Mouse (Mus musculus) kidney, postnatal 10 days (tissue): Measurements from ENCODE around the gene Zfand3.

Source experiments
- DNase-seq: peaks from one replicate; pipeline ENCODE4 v3.0.0; 2021; ENCODE audit warnings: mixed read lengths

Gene Zfand3

DNA sequence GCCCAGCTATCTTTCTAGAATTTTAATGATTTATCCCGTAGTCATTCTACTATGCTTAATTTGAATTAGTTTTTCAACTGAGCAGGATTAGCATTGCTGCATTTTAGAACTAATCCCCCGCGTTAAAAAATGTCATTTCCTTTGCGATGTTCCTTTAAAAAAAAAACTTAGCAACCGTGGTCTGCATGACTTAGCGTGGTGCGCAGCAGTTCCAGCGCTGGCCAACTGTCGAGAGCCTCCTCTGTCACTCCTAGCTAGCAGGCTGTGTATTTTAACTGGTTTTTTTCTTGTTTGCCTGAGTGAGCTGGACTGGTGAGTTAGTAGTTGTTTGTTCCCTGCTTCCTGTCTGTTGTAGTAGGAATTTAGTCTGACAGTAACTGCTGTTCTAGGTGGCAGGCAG lies 48.9 kb downstream of the Zfand3 start:
- peak; percentile 37 for DNase-seq

DNA sequence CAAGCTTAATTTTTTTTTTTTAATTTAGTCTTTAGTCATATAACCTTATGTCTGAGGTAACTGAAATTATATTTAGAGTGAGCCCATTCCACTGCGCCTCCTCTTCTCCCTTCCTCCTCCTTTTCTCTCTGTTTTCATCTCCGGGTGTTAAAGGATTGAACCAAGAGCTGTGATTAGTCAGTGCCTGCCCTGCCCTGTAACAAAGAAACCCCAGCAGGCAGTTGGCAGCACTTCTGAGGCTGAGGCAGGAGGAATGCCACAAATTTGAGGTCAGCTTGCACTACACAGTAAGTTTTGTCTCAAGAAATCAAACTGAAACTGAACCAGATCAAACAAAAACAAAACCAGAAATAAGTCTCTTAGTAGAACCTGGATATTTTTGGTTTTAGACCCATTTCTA lies 49.3 kb downstream of the Zfand3 start:
- DNase-seq, result no peak

DNA sequence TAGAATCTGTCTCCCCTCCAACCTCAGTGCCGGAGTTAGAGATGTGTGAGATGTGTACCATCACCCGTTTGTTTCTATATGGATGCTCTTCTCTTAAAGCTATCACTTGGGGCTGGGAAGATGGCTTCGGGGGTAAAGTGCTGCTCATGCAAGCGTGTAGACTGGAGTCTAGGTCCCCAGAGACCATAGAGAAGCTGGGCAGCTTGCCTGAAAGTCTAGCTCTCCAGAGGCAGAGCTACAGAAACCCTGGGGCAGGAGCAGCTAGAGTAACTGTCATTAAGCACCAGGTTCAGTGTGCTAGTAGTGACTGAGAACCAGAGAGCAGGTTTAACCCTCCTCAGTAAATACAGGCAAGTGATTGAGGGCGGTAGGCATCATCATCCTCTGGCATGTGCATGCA lies 51.7 kb downstream of the Zfand3 start:
- peak; percentile 55 for DNase-seq

DNA sequence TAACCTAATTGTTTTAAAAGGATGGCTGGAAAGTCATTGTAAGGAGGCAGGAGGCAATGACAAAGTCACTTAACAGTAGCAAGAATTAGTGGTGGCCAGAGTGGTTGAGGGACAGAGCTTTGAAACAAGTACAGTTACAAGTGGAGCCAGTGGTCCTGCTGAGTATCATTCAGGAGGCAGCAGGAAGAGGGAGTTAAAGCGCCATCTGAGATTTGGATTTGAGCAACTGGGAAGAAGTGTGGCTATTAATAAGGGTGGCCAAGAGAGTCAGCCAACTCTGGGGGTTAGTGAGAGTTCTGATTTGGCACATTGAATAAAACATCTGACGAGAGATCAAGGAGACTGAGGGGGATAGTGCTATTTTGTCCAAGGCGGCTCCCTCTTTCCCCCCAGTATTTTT lies 54.1 kb downstream of the Zfand3 start:
- no peak for DNase-seq

DNA sequence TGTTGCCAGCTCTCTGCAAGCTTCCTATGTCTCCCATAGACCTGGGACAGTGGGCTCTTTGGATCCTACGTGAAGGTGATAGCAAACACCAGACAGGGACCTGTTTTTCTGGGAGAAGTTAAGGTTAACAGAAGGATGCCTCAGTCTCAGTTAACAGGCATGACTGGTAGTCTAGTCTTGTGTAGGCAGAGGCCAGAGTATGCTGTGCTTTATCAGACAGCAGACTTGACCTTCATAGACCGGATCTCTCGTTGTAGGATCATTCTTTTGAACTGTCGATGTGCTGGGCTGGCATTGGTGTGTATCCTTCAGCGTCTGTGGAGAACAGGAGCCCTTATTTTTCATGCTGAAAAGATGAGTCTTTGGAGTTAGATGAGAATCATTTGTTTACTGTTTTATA lies 54.5 kb downstream of the Zfand3 start:
- no peak for DNase-seq

DNA sequence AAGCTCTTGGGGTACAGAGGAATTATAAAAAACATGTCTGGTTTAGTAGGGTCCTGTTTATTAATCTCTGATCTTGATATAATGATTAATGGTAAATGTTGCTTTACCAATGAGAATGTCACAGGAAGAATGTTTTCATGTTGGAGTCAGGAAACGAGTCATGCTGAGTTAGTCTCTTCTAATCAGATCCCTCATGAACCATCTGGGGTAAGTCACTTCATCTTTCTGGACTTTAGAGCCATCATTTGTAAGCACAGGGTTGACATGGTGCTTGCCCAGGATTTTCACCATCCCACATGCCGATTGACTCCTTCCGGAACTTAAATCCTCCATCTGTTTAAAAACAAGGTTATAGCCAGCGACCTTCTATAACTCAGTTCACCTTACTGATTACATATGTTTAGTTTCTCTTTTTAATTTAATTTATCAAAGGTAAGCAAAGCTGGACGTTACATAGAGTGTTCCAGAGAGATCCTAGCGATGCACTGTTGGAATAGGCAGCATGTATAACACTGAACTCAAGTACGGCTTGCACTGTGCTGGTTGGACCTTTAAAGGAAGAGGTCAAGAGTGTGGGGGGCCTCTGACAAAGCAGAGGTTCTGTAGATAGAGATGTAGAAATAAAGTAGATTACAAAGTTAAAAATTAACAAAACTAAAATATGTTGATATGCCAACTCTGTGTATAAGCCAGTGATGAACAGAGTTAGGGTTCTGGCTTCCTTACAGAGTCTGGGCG lies 56.7 kb downstream of the Zfand3 start:
- no peak for DNase-seq

DNA sequence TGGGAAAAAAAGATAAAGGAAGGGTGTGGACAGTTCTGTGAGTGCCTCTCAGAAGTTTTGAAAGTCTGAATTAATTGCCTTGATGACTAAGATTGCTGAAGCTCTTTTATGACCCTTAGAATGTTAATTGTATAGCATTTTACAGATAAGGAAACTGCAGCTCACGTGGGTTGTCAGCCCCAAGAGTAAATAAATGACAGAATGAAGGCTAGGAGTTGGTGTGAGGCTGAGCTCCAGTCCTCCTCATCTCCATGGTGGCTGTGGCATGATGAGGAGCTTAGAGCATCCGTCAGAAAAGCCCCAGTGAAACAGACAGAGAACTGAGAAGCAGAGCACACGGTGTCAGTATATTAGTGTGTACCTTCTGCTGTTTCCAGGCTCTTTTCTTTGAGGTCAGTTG lies 59.3 kb downstream of the Zfand3 start:
- no peak for DNase-seq

DNA sequence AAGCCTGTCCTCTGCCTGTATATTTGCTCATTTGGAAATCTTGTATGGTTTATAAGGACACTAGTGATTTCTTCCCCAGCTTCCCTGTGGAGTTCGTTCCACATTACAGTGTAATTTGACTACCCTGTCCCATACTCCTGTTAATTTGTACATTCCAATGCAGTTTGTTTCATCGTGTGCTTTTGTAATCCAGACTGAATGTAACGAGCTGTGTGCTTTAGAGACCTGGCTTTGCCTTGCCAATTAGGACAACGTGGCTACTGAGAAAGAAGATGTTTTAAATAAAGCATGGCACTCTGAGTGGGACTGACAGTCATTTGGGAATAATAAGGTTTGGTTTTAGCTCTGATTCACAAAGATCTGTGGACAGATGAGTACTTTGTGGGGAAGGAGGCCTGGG lies 60.2 kb downstream of the Zfand3 start:
- DNase-seq, result no peak

DNA sequence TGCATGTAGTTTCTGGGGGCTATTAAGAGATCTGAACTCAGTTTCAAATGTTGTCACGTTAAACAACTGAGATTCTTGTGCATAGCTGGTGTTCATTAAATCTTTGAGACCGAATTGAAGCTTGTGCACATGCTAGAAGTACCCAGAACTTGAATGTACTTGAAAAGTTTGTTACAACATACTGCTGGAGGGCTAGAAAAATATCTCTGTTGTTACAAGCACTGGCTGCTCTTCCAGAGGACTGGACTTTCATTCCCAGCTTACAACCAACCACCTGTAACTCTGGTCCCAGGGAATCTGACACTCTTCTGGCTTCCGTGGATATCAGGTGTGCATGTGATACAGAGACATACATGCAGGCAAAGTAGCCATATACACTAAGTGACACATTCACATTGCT lies 65.2 kb downstream of the Zfand3 start:
- DNase-seq, result no peak

DNA sequence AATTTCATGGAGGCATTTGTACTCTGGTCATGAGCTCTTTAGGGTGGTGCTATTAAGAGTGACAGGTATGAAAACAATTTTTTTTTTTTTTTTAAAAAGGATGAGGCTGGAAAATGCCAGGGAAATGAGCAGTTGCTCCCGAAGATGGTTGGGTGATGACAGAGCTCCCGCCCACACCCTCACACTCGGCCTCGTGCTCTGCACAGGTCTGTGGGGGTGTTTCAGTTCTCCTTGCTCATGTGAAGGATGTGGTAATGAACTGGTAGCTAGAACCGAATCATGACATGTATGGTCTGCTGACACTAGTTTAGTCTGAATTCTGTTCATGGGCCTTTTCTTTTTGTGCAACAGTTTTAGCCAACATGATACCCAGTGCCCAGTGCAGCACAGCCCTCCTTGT lies 66.1 kb downstream of the Zfand3 start:
- DNase-seq, result no peak

DNA sequence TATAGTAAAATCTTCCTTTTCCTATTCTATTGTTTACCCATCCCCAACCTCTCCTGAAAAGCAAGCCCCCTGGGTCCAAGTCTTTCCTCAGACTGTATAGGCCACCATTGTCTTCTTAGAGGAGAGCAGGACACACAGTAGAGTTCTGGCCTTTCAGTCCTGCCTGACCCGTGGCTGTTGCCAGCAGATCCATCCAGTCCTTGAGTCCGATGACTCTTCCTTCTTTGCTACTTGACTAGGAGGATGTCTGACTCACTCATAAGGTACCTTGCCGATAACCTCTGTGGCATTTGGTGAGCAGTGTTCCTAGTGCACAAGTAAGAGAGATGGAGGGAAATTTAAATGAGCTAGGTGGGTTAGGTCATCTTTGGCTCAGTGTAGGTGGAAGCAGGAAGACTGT lies 68.1 kb downstream of the Zfand3 start:
- DNase-seq, result no peak

DNA sequence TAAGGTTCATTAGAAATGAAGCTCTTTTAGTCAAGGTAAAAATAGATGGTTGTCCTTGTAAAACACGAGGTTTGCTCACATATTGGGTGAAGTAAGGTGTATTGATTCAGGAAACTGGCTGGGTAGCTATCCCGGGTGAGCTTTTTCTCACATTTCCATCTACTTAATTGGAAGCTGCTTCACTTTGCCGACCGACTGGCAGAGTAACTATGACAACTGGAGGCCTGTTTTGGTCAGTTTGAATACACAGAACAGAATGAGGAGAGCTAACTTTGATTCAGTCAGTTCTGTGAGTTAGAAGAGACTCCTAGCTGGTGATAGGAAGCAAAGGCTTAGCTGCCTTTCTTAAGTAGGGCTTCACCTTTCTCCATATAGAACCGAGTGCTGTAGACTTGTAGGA lies 71.4 kb downstream of the Zfand3 start:
- DNase-seq, result no peak

DNA sequence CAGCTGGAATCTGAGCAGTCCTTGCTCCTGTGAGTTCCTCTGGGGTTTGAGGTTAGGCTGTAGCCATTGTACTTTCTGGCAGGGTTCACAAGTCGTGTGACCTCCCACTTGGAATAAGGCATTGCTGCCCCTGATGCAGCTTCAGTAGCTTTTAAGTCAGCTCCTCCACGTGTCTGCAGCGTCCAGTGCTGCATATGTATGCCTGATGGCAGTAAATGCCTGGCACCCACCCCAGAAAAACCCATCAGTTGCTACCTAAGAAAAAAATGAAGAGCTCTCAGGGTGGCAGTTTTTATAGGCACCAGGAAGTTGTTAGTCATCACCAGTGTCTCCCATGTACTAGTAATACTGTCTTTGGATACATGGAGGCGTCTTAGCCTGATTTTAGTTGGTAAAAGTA lies 79.5 kb downstream of the Zfand3 start:
- no peak for DNase-seq

DNA sequence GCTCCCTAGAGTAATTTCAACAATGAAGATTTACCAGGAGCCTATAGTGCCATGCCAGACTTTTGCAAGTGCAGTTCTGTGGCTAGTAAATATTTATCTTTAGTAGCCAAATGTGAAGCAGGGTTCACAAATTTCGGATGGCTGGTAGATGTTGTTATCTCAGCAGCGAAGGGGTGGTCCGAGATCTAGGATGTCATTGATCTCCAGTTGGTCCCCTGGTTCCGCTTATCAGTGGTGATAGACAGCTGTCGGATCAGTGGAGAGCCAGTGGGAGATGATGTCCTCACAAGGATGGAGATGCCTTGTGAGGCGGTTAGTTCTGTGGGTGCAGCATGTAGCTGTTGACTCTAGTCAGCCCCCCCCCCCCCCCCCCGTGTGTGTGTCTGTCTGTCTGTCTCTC lies 82.2 kb downstream of the Zfand3 start:
- no peak for DNase-seq

DNA sequence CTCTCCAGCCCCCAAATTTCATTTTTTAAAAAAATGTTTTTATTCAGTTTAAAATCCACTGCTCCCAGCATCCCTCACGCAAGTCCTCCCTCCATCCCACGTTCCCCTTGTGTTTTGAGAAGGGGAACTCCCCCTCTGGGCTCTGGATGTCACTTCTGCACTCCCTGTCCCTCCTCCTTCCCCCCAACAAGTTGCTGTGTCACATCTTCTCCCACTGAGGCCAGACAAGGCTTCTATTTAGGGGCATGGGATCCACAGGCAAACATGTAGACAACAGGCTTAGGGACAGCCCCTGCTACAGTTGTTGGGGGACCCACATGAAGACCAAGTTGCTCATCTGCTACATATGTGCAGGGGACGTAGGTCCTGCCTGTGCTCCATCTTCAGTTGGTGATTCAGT lies 83.9 kb downstream of the Zfand3 start:
- no peak for DNase-seq

DNA sequence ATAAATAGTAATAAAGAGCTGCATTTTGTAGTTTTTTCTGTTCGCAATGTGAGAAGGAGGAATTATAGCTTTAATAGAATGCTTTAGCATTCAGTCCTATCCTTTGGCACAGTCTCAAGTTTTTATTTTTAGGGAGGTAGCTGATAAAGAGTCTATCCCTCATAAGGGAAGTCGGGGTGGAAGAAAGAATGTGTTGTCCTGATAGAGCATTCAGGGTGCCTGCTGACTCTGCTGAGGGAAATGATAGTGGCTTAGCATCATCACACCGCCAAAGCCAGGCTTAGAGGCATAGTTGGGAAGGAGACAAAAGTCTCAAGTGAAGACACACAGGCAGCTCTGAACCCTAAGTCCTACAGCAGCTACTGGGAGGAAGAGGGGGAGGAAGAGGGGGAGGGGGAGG lies 85.9 kb downstream of the Zfand3 start:
- no peak for DNase-seq

DNA sequence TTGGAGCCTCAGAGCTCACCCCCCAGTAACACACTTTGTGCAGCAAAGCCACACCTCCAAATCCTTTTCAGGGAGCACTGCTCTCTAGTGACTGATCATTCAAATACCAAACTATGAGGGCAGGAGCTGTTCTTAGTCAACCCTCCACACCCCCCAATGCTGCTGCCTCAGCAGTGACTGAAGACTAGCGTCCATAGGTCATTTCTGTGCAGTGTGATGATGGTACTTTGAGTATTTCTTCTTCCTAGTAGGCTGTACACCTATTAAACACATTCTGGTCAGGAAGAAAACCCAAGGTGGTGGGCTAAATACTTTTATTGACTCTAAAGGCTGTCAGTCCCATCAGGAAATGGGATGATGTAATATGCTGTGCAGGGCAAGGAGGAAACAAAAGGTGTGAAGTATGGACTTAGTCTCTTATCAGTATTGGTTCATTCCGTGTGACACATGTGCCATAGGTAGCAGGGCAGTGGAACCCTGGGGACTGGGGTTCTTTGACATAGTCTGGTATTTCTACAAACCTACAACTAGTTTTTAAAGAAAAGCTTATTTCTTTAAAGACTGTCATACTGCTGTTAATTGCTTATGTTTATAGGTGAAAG lies 88.7 kb downstream of the Zfand3 start:
- no peak for DNase-seq

DNA sequence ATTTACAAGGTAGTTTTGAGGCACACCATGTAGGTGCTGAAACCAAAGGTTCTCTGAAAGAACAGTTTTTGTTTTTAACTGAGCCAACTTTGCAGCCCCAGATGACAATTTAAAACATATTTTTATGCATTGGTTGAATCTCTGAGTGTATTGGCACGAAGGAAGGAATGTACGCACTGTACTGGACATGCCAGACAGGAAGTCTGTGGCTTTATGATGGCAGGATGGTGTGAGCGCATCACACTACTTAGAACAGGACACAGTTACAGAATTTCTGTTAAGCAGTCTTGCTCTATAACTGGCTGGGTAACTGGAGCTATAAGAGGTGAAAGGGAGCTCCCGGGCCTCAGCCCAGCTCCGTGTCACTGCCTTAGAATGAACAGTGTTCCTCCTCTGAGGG lies 92.6 kb downstream of the Zfand3 start:
- no peak for DNase-seq

DNA sequence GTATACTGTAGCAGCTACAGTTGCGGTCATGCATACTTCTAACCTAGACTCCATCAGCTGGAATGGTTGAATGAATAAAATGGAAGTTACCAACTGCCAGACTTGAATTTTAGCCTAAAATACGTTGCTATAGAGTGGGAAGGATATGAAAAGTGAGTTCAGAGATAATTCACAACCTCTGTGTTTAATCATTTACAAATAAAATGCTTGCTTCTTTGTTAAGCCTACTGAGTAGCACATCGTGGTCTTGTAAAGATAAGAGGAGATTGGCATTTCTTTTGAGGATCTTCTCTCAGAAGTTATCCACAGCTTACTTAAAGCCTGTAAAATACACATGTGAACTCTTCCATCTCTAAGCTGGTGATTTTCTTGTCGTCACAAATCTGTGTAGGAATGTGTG lies 93.1 kb downstream of the Zfand3 start:
- no peak for DNase-seq

DNA sequence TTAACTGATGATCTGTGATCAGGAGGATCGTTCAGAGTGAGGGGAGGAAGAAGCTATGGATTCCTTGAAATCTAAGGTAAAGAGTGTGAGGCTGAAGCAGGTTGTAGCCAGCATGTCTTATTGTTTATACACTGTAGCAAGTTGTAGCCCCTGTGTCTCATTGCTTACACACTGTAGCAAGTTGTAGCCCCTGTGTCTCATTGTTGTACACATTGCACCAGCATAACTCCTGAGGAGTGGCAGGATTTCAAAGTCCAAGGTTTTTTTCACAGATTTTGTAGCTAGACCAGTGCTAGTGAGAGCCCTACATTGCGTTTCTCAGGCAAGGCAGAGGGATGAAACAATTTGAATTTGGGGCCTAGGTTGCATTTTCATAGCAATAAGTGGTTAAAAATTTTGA lies 95.1 kb downstream of the Zfand3 start:
- no peak for DNase-seq

DNA sequence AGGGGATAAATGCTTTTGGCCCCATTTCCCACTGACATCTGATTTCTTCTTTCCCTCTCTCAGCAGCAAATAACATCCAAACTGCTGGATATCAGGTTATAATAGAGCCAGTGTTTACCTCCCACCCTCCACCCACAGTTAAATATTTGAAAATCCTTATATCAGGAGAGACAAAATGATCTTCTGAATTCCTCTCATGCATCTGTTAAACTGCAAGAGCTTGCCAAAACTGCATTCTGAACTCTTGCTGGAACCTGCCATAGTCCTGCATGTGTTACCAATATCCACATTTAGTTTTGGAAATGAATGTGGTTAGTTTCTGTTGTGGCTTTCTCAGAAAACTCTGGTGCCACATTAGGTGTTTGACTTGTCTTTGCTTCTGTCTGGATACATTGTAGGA lies 97.3 kb downstream of the Zfand3 start:
- DNase-seq, result no peak

DNA sequence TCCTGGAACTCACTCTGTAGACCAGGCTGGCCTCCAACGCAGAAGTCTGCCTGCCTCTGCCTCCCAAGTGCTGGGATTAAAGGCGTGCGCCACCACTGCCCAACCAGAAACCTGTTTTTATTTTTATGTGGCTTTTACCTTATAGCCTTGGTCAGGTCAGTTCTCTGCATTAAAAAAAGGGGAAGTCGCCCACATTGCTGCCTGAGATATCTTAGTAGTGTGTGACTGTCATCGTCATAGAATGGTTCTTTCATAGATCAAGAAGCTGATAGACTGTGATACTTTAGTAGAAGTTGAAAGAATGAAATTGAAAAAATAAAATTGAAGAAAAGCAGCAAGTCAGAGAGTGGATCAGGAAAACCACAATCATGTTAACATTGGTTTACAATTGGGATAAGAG lies 98.5 kb downstream of the Zfand3 start:
- no peak for DNase-seq

DNA sequence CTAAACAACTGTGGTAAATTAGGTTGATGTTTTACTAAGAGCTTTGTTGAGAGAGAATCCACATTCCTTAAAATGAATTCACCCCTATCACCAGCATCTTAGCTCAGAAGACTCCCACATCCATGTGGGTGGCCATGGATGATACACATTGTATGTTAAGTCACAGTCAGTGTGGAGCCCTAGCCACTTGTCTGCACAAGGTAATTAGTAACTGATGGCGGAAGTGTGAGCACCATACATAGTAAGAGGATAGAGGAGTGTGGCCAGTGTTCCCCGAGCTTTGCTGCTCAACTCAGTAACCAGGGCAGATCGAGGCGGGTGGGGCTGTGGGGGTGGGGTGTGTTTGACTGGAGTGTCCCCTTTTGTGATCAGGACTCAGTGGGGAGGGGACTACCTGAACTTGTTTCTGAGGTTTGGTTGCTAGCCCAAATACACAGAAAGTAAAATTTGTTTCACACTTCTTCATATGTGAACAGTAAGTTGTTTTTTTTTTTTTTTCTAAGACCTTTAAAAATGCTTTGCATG lies 99.2 kb downstream of the Zfand3 start:
- DNase-seq, result no peak

DNA sequence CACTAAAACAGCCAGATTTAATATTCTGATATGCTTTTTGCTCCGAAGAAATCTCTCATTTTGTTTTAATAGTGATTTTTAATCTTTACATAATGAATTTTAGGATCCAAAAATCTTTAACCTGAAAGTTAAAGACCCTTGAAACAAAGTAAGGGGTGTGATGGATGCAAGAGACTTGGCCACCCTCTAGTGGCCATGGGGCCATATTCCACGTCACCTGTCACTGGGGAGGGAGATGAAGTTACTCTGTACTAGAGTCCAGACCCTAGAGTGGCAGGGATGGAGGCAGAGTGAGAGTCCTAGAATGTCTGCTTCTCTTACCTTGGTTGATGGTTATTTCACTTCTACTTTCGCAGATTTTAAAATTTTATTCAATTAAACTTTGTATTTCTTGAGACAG lies 100.8 kb downstream of the Zfand3 start:
- DNase-seq, result peak; percentile 46

DNA sequence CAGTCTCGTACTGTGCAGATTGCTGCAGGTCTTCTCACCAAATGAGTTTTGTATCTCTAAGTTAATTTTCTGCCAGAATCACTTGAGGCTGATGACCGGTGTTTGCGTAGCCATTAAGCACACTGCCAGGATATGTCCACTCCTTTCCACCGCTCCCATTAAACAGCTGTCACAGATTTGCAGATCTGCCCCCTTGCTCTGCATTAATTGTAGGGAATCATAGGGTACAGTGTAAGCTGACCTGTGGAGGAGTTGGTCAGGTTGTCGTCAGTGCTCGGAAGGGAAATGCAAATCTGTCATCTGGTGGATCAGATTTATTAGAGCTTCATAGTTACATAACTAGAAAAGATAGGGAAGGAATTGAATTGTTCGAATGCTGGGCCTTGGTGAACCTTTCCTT lies 106.1 kb downstream of the Zfand3 start:
- no peak for DNase-seq
